In genomic region chr6:121027314-121027713, GRCm38 (mm10) we compare ENCODE assay signal across 8 mouse cellular contexts.
A peak's percentile ranks its signal among the peaks of the same experiment; 100 is the strongest.
DNase-seq lines count a peak whose midpoint lies in the region; ATAC-seq and TF ChIP-seq lines count a peak whose summit lies in the region.

No protein-coding gene starts in this region.

- intact Hi-C loops in left cerebral cortex, postnatal 25 days (cut with DNase I), result no loop called here

- H3K9ac ChIP-seq in forebrain, postnatal 0 days, result no peak overlapping the region
- no peak overlapping the region for H3K9ac ChIP-seq in forebrain, embryonic 13.5 days
- no peak overlapping the region for H3K9ac ChIP-seq in liver, embryonic 12.5 days

- no peaks in the 10 kb centered on the region for H3K9me3 ChIP-seq in forebrain, postnatal 0 days (ENCODE audit: low read length)
- H3K9me3 ChIP-seq in forebrain, embryonic 13.5 days (replicated peaks), result no peaks in the 10 kb centered on the region
- no peaks in the 10 kb centered on the region for H3K9me3 ChIP-seq in liver, embryonic 12.5 days (replicated peaks)

- DNase-seq in forebrain, postnatal 0 days, result peak; percentile 64
- DNase-seq in gastrocnemius, adult 18-20 months (ENCODE audit: low spot score), result peak; percentile 79
- peak; percentile 68 to 77 for DNase-seq in left cerebral cortex, postnatal 25 days (ENCODE audit: low spot score in 2 of 2)
- DNase-seq in urinary bladder, adult 2 months (ENCODE audit: low spot score), result no peak
- DNase-seq in kidney, adult 8-10 months, result no peak

- H3K27ac ChIP-seq in forebrain, postnatal 0 days (ENCODE audit: low read depth, low read length), result peak overlapping the region; percentile 15; the same call in 1 of the 2 replicates
- H3K27ac ChIP-seq in forebrain, embryonic 13.5 days, result no peak overlapping the region
- H3K27ac ChIP-seq in liver, embryonic 12.5 days, result no peak overlapping the region

- WGBS in forebrain, postnatal 0 days, result 41% methylated on average over 5 of the region's 5 CpGs
- WGBS in forebrain, embryonic 13.5 days, result 53% methylated on average over 5 of the region's 5 CpGs
- 89% methylated on average over 5 of the region's 5 CpGs for WGBS in liver, embryonic 12.5 days (ENCODE audit: insufficient replicate concordance)

- peaks cover 5% of the 10 kb centered on the region; the same call in 1 of the 2 replicates for H3K4me1 ChIP-seq in forebrain, postnatal 0 days (ENCODE audit: insufficient read depth)
- peaks cover 19% of the 10 kb centered on the region for H3K4me1 ChIP-seq in forebrain, embryonic 13.5 days
- H3K4me1 ChIP-seq in liver, embryonic 12.5 days, result no peaks in the 10 kb centered on the region

- no peak overlapping the region for H3K4me2 ChIP-seq in forebrain, postnatal 0 days (ENCODE audit: low read depth)
- H3K4me2 ChIP-seq in forebrain, embryonic 13.5 days, result no peak overlapping the region
- no peak overlapping the region for H3K4me2 ChIP-seq in liver, embryonic 12.5 days

- peaks cover 70% of the 10 kb centered on the region for H3K36me3 ChIP-seq in forebrain, postnatal 0 days (ENCODE audit: insufficient read depth)
- H3K36me3 ChIP-seq in forebrain, embryonic 13.5 days (ENCODE audit: poor library complexity, severe bottlenecking), result peaks cover 66% of the 10 kb centered on the region
- peaks cover 100% of the 10 kb centered on the region for H3K36me3 ChIP-seq in liver, embryonic 12.5 days

- H3K4me3 ChIP-seq in forebrain, postnatal 0 days (ENCODE audit: low read depth, low read length), result no peak overlapping the region
- H3K4me3 ChIP-seq in forebrain, embryonic 13.5 days, result no peak overlapping the region
- H3K4me3 ChIP-seq in liver, embryonic 12.5 days, result no peak overlapping the region

- peak; percentile 64 for ATAC-seq in forebrain, postnatal 0 days
- ATAC-seq in forebrain, embryonic 13.5 days, result no peak
- 0 out of 2 replicates have a peak, but pooled peaks have one; percentile 13 for ATAC-seq in cerebellum, adult (ENCODE audit: insufficient number of reproducible peaks, low FRiP score, low TSS enrichment)
- no peak for ATAC-seq in liver, embryonic 12.5 days

- no peaks in the 10 kb centered on the region for H3K27me3 ChIP-seq in forebrain, postnatal 0 days (ENCODE audit: insufficient read depth, low read length)
- no peaks in the 10 kb centered on the region for H3K27me3 ChIP-seq in forebrain, embryonic 13.5 days
- no peaks in the 10 kb centered on the region for H3K27me3 ChIP-seq in liver, embryonic 12.5 days (replicated peaks)

- TF ChIP-seq CTCF in forebrain, postnatal 0 days (IDR thresholded peaks at IDR 0.05; ENCODE audit: low read depth), result no peak

Comparison
In these comparisons a context has a peak if more than half of its experiments do, and no peak if none do; other contexts are left out.
1. ATAC-seq: peak in forebrain, postnatal 0 days (single experiment) and cerebellum, adult (single experiment); none in forebrain, embryonic 13.5 days (single experiment) and liver, embryonic 12.5 days (single experiment).
2. DNase-seq: peak in forebrain, postnatal 0 days (single experiment), gastrocnemius, adult 18-20 months (single experiment) and left cerebral cortex, postnatal 25 days (2 of 2); none in urinary bladder, adult 2 months (single experiment) and kidney, adult 8-10 months (0 of 2).